Mouse (Mus musculus): ENCODE results near the gene Rpl19.
A peak's percentile ranks its signal among the peaks of the same experiment; 100 is the strongest.

Gene Rpl19

DNA sequence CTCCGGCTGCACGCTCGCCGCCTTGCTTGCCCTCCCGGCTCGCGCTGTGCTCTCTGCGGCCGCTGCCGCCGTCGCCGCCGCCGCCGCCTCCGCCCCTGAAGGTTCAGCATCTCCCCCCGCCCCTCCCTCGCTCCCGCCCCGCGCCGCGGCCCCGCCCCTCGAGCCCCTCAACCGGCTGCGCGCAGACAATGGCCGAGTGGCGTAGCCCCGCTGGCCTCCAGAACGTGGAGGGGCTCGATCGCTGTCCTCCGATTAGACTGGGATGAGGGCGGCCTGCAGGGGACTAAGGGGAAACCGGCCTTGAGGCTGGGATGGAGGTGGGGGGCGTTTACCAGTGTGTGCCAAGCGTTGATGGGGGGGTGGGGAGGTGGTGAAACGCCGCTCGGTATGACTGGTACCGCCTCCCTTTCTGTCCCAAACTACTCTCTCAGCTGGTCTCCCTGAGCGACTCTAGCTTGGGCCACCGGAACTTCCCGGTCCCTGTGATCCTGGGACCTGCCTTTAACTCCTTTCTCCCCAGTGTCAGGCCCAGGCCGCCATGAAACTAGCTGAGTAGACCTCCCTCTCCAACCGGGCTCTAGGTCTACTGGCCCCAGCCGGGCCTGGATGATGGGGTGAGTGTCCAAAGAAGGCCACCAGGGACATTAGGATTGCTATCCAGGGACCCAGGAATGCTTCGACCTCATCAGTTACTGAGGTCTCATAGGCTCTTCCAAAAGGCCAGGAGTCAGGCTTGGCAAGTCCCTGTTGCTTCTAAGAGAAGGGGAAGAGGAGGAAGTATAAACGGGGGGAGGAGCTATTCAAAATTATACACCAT is 3.7 kb upstream of the Rpl19 start, which contains the start of gene Cacnb1:
TSS of gene Cacnb1 (minus strand) at position 480 of the 817 bp plus-strand sequence.
- peak; percentile 64 for DNase-seq (ENCODE audit: low spot score)

DNA sequence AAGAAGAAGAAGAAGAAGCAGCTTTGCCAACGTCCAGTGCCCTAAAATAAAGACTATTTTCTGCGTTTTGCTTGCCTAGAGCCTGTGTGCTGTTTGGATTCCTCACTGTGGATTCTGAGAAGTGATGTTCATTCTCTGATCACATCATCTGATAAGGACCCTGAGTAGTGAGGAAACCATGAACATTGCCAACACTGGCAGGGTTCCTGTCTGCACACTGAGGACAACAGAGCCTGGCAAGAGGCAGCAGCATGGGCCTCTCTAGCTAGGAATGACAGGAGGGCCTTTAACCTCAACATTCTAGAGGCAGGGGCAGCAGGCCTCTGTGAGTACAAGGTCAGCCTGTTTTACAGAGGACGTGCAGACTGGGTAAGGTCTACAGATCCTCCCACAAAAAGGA is 2.0 kb upstream of the Rpl19 start:
- no peak for DNase-seq (ENCODE audit: low spot score)

DNA sequence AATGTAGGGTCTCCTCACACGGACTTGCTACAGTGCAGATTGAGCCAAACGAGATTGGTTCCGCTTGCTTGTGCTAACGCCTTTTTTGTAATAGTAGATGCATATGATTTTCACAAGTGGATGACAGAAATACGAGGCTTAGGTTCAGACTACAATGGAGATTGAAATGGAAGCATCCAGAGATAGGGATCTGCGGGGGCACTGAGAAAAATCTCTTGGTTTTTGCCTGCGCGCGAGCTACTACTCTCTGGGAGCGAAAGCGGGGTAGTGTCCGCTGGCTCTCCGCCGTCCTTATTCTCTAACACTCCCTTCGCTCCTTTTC is 301 bp upstream of the Rpl19 start:
- DNase-seq (ENCODE audit: low spot score): no peak

DNA sequence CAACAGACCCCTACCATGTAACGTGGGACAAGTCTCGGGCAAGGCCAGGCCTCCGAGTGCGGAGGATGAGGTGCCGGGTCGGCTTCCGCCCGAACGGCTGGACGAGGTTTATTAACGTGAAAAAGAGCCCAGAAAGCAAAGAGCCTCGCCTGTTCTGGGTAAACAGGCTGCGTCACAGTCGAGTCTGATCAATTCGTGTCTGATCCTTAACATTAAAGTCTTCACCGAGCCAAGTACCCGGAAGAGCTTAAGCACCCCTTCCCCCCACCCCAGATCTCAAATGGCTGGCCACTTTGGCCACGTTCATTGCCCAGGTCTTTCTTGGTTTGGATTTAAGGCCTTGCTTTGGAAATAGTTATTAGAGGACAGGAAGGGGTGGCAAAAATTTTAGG is 783 bp downstream of the Rpl19 start:
- DNase-seq (ENCODE audit: low spot score): no peak

DNA sequence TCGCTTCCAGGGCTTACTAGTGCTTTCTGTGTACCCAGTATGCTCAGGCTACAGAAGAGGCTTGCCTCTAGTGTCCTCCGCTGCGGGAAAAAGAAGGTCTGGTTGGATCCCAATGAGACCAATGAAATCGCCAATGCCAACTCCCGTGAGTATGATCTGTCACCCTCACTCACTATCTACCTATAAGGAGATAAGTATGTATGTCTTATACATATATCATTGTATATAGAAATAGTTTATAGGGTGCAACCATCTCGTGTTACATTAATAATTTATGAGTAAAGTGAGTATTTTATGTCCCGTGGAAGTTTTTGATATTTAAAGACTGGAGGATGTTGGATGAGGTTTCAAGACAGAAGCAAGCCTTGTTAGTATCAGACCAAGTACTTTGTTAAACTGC is 1.3 kb downstream of the Rpl19 start:
- DNase-seq (ENCODE audit: low spot score): no peak

DNA sequence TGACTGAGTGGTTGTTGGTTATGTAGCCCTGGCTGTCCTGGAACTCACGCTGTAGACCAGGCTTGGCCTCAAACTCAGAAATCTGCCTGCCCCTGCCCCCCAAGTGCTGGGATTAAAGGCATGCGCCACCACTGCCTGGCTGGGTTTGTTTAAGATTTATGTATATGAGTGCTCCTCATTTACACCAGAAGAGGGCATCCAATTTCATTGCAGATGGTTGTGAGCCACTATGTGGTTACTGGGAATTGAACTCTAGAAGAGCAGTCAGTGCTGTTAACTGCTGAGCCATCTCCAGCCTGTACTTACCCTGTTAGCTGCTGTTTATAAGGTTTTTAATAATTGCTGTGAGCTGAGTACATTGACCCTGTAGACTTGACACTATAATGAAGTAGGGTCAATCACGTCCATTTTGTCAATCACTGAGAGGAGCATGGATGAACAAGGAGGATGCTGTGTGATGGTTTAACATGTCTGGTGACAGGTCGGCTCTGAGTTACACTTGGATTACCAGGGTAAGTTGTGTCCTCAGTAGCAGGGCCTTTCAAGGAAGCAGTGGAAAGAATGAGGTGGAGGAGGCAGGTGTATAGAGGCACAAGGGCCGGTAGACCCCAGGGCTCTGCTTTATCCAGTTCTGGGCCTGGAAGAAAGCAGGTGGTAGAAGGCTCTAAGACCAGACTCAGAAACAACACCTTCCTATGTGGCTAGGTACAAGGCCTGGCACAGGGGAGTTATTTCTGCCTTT is 4.4 kb downstream of the Rpl19 start:
- no peak for DNase-seq (ENCODE audit: low spot score)

DNA sequence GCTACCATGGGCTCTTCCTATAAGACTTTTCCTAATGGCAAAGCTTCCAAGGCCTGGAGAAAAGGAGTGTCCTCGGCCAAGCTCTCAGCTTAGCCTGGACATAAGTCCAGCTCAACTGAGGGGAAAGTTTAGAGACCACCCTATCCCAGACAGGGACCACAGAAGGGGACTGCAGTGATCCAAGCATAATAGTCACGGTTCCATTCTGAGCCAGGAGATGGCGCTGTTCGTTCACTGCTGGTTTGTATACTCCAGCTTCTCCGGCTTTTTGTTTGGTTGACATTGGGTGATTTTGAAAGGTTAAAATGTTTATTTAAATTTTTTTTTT is 4.9 kb downstream of the Rpl19 start:
- DNase-seq (ENCODE audit: low spot score): peak; percentile 85

DNA sequence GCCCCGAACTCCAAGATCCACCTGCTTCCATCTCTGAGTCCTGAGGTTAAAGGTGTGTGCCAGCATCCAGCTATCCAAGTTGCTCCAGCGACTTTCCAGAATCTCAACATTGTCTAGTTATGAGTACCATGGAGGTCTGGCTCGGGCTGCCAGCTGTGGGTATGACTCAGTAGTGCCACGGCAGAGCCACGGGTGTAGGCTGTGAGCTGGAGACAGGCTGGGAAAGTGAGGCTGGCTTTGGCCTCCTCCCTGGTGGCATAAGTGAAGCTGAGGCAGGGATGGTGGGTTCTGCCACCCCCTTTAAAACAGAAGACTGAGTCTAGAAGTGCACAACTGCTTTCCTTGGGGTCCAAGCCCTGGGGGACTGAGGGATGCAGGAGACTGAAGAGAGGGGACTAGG is 7.6 kb downstream of the Rpl19 start:
- DNase-seq (ENCODE audit: low spot score): no peak

DNA sequence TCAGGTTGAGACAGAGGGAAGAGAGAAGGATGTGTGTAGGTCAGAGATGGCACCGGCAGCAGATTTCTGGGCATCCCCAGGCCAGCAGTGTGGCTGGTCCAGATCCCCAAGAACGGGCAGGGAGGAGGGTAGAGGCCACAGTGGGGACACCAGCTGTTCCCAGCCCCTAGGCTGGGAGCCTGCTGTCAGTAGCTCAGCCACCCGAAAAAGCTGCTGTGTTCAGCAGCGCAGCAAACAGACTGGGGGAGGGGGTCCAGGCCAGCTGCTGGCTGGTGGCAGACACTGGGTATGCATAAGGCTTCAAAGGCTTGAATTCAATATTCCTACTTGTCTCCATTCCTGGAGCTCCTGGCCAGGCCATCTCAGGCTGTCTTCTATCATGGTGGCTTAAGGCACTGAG is 8.3 kb downstream of the Rpl19 start:
- DNase-seq (ENCODE audit: low spot score): no peak

DNA sequence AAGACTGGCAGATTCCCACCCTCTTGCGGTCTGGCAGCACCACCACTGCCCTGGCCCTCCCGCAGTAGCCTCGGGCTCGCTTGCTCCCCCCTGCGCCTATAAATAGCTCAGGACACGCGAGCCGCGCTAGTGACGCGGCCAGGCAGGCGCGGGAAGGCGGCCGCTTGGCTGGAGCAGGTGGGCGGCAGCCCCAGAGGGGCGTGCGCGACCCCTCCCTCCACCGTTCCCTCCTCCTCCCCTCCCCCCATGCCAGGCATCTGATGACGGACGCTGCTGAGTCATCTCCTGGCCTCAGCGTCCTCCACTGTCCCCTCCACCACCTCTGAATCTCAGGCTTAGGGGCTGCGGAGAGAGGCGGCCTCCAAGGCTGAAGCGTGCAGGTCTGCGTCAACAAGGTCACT is 9.5 kb downstream of the Rpl19 start:
- no peak for DNase-seq (ENCODE audit: low spot score)

DNA sequence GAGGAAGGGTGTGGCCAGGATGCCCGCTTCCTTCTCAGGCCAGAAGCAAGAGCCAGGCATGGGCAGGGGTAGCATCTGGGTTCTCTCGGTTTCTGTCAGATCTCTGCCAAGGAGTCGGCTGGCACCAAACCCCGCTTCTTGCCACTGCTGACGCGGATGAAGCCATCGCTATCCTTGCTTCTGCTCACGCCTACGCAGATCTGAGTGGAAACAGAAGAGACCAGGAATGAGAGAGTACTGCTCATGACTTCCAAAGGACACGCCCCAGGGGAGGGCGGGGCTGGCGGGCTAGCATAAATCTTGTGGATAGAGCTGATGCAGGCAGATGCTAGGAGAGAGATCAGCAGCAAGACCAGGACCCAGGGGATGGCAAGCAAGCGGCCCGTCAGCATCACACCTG is 11.4 kb downstream of the Rpl19 start:
- DNase-seq (ENCODE audit: low spot score): no peak

DNA sequence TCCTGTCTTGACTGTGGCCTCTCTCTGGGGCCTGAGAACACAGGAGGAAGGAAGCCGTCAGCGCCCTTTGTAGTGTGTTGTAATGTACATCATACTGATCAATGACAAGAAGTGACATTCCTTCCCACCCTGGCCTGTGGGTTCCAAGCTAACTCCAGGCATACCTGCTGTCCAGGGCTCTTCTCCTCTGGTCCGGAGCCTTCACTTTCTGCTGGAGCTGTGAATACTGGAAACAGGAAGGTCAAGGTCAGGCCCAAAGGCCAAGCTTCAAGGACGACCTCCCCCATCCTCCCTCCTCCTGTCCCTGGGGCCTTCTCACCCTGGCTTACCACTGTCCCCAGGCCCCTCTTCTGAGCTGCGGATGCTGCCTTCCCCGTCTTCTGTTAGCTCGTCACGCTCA is 14.5 kb downstream of the Rpl19 start:
- no peak for DNase-seq (ENCODE audit: low spot score)

DNA sequence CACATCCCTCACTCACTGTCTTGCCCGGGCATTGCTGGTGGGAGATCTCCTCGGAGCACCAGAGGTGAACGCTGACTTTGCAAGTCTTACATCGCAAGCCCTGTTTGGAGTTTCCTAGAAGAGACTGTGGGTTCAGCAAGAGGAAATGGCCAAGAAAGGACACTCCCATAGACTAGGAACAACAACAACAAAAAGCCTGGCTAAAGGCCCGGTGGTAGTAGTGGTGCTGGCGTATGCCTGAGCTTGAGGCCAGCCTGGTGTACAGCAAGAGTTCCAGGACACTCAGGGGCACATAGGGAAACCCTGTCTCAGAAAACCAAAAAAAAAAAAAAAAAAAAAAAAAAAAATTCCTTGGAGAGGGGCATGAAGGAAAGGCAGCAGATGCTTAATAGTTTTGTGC is 16.2 kb downstream of the Rpl19 start:
- no peak for DNase-seq (ENCODE audit: low spot score)

DNA sequence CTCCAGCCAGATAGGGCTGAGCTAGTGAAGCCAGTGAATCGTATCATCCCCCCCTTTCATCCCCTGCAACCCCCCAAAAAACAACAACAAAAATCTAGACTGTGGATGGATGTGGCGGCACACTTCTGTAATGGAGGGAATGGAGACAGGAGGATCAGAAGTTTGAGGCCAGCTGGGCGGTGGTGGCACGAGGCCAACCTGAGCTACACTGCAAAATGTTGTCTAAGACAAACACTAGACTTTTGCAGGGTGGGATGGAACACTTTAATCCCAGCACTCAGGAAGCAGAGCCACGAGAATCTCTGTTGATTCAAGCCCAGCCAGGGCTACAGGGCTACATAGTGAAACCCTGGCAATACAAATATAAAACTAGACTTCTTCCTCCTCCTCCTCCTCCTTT is 17.6 kb downstream of the Rpl19 start:
- no peak for DNase-seq (ENCODE audit: low spot score)

DNA sequence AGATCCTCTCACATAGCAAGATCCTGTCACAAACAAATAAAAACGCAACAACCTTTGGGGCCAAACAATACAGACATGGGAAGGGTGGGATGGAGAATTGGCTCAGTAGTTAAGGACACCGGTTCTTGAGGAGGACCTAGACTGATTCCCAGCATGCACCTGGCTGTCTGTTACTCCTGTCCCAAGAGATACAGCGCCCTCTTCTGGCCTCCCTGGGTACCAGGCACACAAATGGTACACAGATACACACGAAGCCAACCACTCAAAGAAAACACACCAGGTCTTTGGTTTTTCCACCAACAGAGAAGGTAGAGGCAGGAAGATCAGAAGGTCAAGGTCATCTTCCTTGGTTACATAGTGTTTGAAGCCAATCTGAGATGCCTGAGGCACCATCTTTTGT is 19.1 kb downstream of the Rpl19 start:
- no peak for DNase-seq (ENCODE audit: low spot score)

DNA sequence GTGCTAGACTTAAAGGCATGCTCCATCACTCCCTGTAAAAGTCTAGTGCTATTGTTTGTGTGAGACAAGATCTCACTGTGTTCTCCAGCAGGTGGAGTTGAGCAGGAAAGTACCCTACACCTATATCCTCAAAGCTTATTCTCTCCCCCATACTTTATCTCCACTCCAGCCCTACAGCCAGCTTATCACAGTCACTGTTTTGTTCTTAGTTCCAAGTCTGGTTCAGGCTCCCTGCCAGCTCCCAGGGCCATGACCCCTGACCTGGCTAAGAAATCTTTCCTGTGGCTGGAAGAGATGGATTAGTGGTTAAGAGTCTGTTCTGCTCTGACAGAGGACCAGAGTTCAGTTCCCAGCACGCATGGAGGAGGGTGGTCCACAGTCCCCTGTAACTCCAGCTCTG is 20.0 kb downstream of the Rpl19 start:
- no peak for DNase-seq (ENCODE audit: low spot score)

DNA sequence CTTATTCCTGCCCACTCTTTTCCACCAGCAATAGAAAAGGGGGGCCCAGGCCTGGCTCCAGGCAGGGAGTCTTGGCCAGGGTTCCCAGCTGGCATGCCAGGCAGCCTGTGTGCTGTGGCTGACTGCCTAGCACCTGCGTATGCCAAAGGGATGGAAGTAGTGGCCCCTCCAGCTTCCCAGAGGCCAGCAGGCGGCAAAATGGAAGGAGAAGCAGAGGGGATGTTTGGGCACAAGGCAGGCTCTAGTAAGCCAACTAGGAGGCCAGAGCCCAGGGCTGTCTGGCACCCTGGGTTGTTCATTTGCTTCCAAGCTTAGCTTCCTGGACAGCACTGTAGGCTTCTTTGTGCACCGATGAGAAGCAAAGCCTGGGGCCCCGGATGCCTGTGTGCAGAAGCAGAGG is 21.2 kb downstream of the Rpl19 start:
- DNase-seq (ENCODE audit: low spot score): no peak

DNA sequence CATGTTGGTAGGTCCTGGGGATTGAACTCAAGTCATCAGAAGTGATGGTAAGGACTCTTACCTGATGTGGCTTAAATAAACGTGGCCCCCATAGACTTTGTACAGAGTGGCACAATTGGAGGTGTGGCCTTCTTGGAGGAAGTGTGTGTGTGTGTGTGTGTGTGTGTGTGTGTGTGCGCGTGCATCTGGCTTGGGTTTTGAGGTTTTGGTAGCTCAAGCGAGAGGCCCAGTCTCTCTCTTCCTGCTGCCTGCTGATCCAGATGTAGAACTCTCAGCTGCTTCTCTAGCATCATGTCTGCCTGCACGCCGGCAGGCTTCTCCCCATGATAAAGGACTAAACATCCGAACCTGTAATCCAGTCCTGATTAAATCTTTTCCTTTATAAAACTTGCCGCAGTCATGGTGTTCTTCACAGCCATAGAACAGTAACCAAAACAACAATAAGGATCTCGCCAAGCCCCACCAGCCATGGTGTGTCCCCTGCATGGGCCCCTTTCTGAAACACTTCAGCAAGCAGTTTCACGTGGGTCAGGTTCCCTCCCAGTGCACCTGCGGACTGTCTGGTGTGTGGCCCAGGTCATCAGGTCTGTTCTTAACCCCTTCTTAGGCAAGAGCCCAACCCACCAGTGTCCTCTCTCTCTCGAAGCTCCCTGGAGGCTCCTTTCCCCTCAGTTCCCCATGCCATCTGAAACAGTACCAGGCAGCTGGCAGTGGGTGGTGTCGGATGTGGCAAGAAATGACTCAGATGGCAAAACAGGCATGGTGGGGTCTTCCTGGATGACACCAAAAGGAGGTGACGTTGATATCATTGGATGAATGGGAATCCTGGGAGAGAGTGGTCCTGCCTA is 23.4 kb downstream of the Rpl19 start:
- DNase-seq (ENCODE audit: low spot score): no peak

DNA sequence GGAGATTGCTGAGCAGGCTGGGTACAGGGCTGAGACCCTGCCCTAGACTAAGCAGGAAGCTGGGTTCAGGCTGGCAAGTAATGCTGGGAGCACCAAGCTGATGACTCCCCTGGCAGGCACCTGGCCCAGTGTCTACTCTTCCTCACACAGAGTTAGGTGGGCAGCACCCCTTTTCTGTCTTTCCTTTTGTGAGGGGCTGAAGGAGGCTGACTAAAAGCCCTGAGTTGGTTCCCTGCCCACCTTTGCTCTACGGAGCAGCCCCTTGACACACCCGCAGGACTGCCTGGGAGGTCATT is 24.0 kb downstream of the Rpl19 start:
- DNase-seq (ENCODE audit: low spot score): no peak

DNA sequence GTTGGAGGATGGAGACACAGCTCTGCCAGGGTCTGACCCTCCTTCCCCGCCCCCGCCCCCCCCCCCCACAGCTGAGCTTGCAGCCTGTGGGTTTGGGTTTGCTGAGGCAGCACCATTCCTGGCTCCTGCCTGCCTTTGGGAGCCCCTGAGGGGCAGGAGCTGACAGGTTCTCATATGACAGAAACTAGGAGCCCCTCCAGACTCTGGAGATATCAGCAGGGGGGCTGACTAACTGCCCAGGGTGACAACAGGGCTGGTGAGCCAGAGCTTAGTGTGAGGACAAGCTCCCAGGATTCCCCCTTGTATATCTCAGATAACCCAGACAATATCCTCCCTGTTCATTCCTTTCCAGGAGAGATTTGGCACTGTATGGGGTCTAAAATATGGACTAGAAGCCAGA is 24.4 kb downstream of the Rpl19 start:
- no peak for DNase-seq (ENCODE audit: low spot score)

DNA sequence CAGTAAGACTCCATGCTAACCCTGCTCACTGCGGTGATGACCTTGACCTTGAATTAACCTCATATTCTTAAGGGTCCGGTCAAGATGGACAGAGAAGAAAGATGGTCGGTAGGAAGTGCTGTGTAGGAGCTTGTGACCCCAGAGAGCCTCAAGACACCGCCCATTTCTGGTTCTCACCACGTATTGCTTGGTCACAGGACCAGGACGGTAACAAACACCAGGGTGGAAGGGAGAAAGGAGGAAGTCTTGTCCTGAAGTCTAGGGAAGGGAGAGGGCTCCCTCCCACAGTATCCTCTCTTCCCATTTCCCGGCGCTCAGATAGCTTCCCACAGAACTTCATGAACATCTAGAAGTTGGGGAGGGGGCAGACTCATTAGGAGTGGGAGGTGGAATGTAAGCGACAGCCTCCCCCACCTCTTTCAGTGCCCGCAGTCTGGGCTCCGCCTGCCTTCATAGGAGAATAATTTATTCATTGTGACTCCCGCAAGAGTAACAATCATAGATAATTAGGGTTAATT is 25.2 kb downstream of the Rpl19 start:
- DNase-seq (ENCODE audit: low spot score): no peak

DNA sequence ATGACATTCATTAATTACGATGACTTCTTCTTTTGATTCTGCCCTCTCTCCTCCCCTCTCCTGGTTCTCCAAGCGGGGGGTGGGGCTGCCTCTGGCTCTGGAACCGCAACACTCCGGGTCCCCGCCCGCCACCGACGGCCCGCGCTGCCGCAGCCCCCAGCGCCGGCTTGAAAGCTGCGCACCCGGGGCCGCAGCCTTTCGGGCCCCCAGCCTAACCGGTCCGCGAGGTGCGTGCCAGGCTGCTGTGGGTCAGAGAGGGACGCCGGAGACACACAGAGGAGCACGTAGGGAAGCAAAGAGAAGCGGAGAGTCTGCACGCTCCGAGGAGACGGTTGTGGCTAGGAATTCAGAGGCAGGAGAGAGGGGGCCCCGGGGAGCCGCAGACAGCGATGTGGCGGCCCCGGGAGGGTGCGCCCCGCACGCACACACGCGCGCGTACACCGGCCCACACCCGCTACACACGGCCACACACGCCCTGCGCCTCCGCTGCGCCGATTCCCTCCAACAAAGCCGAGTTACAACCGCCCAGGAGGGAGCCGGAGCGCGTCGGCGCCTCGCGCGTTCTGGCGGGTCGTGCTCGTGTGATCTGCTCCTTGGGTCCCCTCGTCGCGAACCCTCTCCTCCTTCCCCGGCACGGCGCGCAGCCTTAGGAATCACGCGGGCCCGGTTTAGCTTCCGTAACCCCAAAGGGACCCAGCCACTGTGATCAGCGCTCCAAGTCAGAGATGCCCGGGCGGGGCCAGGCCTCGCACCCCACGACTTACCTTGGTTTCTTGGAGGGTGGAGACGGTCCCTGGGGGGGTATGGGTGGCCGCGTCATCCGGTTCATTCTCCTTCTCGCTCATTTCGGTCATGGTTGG is 25.8 kb downstream of the Rpl19 start:
- no peak for DNase-seq (ENCODE audit: low spot score)
